Mouse (Mus musculus) neutrophil, adult 5-6 weeks (primary cell): ENCODE results near the gene Vmn2r68. TPM values are rescaled to one million over a fixed set of nuclear protein-coding genes. Genes with fewer than 3 reads are reported as not detected.

Experiments used
- ATAC-seq: fragments of 151-379, 151-347 bp; 2 replicates; pipeline ENCODE4 v1.8.0; 2017; ENCODE audit warnings: mild to moderate bottlenecking, moderate TSS enrichment; ENCODE audit not compliant: insufficient number of reproducible peaks, poor library complexity, low FRiP score, severe bottlenecking; ENCODE audit errors: extremely low read depth
- total RNA-seq: library from RNA; stranded (forward); fragments of 200-1000 nt; gene quantifications from 2 replicates; pipeline ENCODE4 v1.2.3, GENCODE M21; 2017

Gene Vmn2r68
- total RNA-seq = 0.12 TPM in 1 of 2 replicates, not detected in the other

DNA sequence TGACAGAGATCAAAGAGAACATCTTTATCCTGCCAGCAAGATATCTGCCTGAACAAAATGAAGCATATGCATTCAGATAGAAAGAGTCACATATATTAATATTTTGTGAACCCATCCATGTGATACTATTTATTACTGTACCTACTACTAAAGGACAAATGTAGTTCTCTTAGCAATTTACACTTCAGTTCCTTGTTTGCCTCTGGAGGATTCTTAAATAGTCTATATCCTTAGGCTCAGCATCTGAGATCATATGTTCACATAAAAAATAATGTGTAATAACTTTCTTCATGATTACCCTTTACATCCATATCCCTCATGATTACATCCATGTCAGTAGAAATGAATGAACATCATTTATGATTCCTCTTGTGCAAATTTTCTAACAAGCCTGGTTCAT, at the start of gene Vmn2r68:
Gene Vmn2r68, minus strand, starts transcription at position 101 of the 400 bp plus-strand sequence.
- no peak for ATAC-seq

Other genes starting within 250 kb of the Vmn2r68 start
- gene Vmn2r66, start 225.5 kb downstream of the Vmn2r68 start, total RNA-seq = not detected in 2 replicates
- gene Vmn2r67, start 81.8 kb downstream of the Vmn2r68 start, total RNA-seq = under 0.01 TPM in 1 of 2 replicates, not detected in the other
- gene Vmn2r69, start 178.1 kb upstream of the Vmn2r68 start, total RNA-seq = 0.12 TPM in 1 of 2 replicates, not detected in the other